Mouse (Mus musculus): Measurements from ENCODE around the gene Hoxb1. TPM values are rescaled to one million over a fixed set of nuclear protein-coding genes. Genes with fewer than 3 reads are reported as not detected.

Gene Hoxb1
- polyA plus RNA-seq (2017; shearing (Covaris generic)), result 0.28 TPM

GRCm38 (mm10) chr11:96365441-96366091 is at the start of gene Hoxb1:
TSS of gene Hoxb1 (plus strand) at chr11:96365752.

GRCm38 (mm10) chr11:96317608-96318367 is 47.8 kb upstream of the Hoxb1 start, which contains the start of gene Hoxb4:
TSS of gene Hoxb4 (plus strand) at chr11:96318267.

GRCm38 (mm10) chr11:96323154-96323553 is 42.4 kb upstream of the Hoxb1 start, which contains the start of gene Hoxb3:
TSS of gene Hoxb3 (plus strand) at chr11:96323326.

GRCm38 (mm10) chr11:96350341-96350624 is 15.3 kb upstream of the Hoxb1 start, which contains the start of gene Hoxb2:
TSS of gene Hoxb2 (plus strand) at chr11:96350525.

Other genes starting within 250 kb of the Hoxb1 start
- not detected for gene Ttll6, start 232.0 kb upstream of the Hoxb1 start, polyA plus RNA-seq (2017; shearing (Covaris generic))
- gene Hoxb13, start 171.4 kb upstream of the Hoxb1 start, polyA plus RNA-seq (2017; shearing (Covaris generic)), result not detected
- not detected for gene Hoxb9, start 94.3 kb upstream of the Hoxb1 start, polyA plus RNA-seq (2017; shearing (Covaris generic))
- gene Hoxb8, start 83.8 kb upstream of the Hoxb1 start, polyA plus RNA-seq (2017; shearing (Covaris generic)), result not detected
- gene Hoxb7, start 79.1 kb upstream of the Hoxb1 start, polyA plus RNA-seq (2017; shearing (Covaris generic)), result not detected
- gene Hoxb6, start 73.3 kb upstream of the Hoxb1 start, polyA plus RNA-seq (2017; shearing (Covaris generic)), result not detected
- 0.10 TPM for gene Hoxb5, start 62.4 kb upstream of the Hoxb1 start, polyA plus RNA-seq (2017; shearing (Covaris generic))
- 0.41 TPM for gene Hoxb4, start 47.5 kb upstream of the Hoxb1 start, polyA plus RNA-seq (2017; shearing (Covaris generic))
- 0.11 TPM for gene Hoxb3, start 42.4 kb upstream of the Hoxb1 start, polyA plus RNA-seq (2017; shearing (Covaris generic))
- gene Hoxb2, start 15.2 kb upstream of the Hoxb1 start, polyA plus RNA-seq (2017; shearing (Covaris generic)), result not detected
- gene Skap1, start 98.8 kb downstream of the Hoxb1 start, polyA plus RNA-seq (2017; shearing (Covaris generic)), result 725 TPM